Mouse (Mus musculus) forebrain, postnatal 0 days (tissue): ENCODE results near the gene Def6. TPM values are rescaled to one million over a fixed set of nuclear protein-coding genes. Genes with fewer than 3 reads are reported as not detected.
A peak's percentile ranks its signal among the peaks of the same experiment; 100 is the strongest.

Experiments
- ATAC-seq: fragments of 200-750 bp; cut with Nextera tagmentation; 2 replicates; pipeline ENCODE4 v1.8.0; 2017; ENCODE audit warnings: mild to moderate bottlenecking, moderate library complexity
- DNase-seq: peaks from one replicate; pipeline ENCODE4 v3.0.0-alpha.2; 2015
- H3K27ac ChIP-seq: fragments of 300-500 bp; sonication (generic); 2 replicates; pipeline ENCODE4 v1.5.1; 2014; ENCODE audit warnings: low read depth, mild to moderate bottlenecking, antibody characterized with exemption, low read length, moderate library complexity, mixed read lengths
- H3K27me3 ChIP-seq: fragments of 300-500 bp; sonication (generic); 2 replicates; pipeline ENCODE4 v1.6.1; 2014; ENCODE audit warnings: mild to moderate bottlenecking, low read length, mixed read lengths; ENCODE audit not compliant: insufficient read depth
- H3K36me3 ChIP-seq: fragments of 300-500 bp; sonication (generic); 2 replicates; pipeline ENCODE4 v1.6.1; 2014; ENCODE audit warnings: mild to moderate bottlenecking, moderate library complexity; ENCODE audit not compliant: insufficient read depth
- H3K4me1 ChIP-seq: fragments of 300-500 bp; sonication (generic); 2 replicates; pipeline ENCODE4 v1.6.1; 2014; ENCODE audit warnings: antibody characterized with exemption; ENCODE audit not compliant: insufficient read depth
- H3K4me2 ChIP-seq: fragments of 300-500 bp; sonication (generic); 2 replicates; pipeline ENCODE4 v1.6.1; 2014; ENCODE audit warnings: low read depth, mild to moderate bottlenecking, moderate library complexity
- H3K4me3 ChIP-seq: fragments of 300-500 bp; sonication (generic); 2 replicates; pipeline ENCODE4 v1.5.1; 2014; ENCODE audit warnings: low read depth, low read length, mixed read lengths
- H3K9ac ChIP-seq: fragments of 300-500 bp; sonication (generic); 2 replicates; pipeline ENCODE4 v1.6.1; 2014; ENCODE audit warnings: mild to moderate bottlenecking
- H3K9me3 ChIP-seq: fragments of 300-500 bp; sonication (generic); 2 replicates; pipeline ENCODE4 v1.6.1; 2016; ENCODE audit warnings: low read length
- CTCF ChIP-seq: sonication (generic); IDR thresholded peaks from 2 replicates; pipeline ENCODE4 v1.5.1; 2016; ENCODE audit warnings: antibody characterized with exemption, control low read depth, low read depth
- WGBS: fragments of 180-500 bp; shearing (Covaris S2); extraction: QIAGEN DNeasy Blood & Tissue Kit; methylation state at CpG from one replicate; pipeline ENCODE4 v1.1.7; 2014; 5-methylcytosine and 5-hydroxymethylcytosine counted together
- polyA plus RNA-seq: library from polyadenylated mRNA; unstranded; fragments of >200 nt; fragmentation: Nextera tagmentation; extraction: Ambion mirVana; gene quantifications from 2 replicates; pipeline ENCODE4 v1.2.1, GENCODE M21; 2015
- total RNA-seq: library from RNA; depleted of rRNA; stranded (reverse); fragments of >200 nt; gene quantifications from 2 replicates; pipeline ENCODE4 v1.2.3, GENCODE M21; 2014

Def6 gene
- total and polyA plus RNA-seq, 2 experiments from 2014 or later = 6.8 to 8.5 TPM

DNA sequence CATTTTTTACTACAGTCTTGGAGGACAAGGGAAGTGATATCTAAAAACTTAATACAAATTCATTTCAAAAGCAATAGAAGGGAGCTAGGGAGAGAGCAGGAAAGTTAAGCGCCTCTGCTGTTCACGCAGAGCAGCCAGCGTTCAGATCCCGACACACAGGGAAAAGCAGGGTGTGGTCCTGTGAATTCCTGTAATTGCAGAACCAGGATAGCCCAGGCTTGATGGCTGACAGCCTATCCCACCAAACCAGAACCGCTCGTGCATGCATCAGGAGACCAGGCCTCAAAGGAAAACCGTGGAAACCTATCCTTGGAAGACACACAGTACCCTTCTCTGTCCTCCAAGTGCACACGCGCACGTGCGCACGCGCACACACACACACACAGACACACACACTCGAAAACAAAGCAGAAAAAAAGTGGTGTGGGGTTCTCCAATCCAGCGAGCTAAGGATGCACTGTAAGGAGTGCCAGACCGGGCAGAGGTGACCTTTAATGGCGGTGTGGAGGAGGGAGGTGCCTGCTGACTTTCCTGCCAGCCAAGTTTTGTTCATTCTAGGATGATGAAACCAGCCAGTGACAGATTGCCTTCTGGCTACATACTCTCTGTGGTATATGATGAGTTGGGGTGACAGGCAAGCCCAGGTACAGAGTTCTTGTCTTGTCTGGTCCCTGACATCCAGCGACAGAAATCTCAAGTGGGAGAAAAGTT is 23.6 kb downstream of the Def6 start:
- Histone ChIP-seq H3K27me3 (no peaks in the 10 kb centered on the region), H3K4me1 (no peaks in the 10 kb centered on the region), H3K9ac (no peak overlapping the region), H3K4me2 (no peak overlapping the region), H3K4me3 (no peak overlapping the region), H3K27ac (no peak overlapping the region), H3K9me3 (no peaks in the 10 kb centered on the region), H3K36me3 (no peaks in the 10 kb centered on the region)
- no peak for DNase-seq
- ATAC-seq = no peak
- TF ChIP-seq CTCF = no peak
- 87% methylated on average over 18 of the region's 18 CpGs for WGBS

DNA sequence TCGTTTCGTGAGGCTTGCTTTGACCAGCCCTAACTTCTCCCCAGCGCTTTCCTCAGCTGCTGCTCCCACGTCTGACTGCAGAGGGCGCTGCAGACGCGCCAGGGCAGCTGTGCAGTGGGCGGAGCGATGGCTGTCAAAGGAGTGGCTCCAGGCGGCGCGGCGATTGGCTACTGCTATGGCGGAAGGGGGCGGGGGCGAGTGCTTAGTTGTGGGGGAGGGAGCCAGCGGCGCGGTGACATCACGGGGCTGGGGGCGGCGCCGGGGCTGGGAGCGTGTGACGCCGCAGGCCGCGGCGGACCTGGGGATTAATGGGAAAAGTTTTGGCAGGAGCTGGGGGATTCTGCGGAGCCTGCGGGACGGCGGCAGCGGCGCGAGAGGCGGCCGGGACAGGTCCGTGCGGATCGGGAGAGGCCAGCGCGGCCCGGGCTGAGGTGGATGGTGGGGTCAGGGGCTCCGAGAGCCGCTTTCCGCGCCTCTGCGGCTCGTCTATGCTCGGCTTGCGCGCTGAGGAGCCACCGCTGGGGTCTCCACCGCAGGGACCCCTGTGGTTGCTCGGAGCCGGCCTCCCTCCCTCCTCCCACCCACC is 25.0 kb downstream of the Def6 start, which contains the start of gene Ppard:
Gene Ppard, plus strand, starts transcription at position 226 of the 586 bp plus-strand sequence.
- under 1% methylated on average over 57 of the region's 57 CpGs for WGBS
- Histone ChIP-seq H3K27ac (peak within 1 kb of the TSS; percentile 64; the same call in 1 of the 2 replicates), H3K4me3 (peak within 1 kb of the TSS; percentile 73), H3K27me3 (no peaks in the 10 kb centered on the region), H3K9ac (peak within 1 kb of the TSS; percentile 71), H3K4me1 (no peaks in the 10 kb centered on the region), H3K36me3 (no peaks in the 10 kb centered on the region), H3K9me3 (no peaks in the 10 kb centered on the region), H3K4me2 (peak within 1 kb of the TSS; percentile 92)
- ATAC-seq (peak; percentile 98), DNase-seq (peak; percentile 97)
- peak; percentile 99 for TF ChIP-seq CTCF

DNA sequence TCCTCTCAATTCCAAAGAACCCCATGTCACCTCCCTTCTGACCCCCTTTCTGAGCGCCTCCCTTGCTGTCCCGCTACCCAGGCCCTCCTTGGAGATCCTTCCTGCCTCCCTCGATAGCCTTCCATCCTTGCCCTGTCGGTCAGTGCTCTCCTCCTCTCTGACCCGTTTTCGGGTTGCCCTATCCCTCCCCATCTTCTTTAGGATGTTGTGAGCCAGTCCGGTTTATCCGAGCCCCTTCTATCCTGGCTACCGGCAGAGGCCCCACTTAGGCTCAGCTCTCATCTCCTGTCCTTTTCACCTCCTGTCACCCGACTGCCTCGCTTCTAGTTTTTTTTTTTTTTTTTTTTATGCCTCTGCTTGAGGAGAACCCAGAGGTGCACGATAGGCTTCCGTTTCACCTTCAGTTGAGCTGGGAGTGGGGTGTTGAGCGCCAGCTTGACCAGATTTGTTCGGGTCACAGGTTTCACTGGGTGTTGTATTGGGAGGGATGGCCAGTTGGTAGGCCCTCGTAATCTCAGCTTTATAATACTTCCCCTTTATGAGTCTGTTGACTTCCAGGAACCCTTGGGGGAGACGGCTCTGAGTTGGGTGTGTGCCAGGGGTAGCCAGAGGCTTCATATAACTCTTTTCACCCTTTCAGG is 25.6 kb downstream of the Def6 start:
- H3K4me3 ChIP-seq = peak overlapping the region; percentile 73
- H3K36me3 ChIP-seq = no peaks in the 10 kb centered on the region
- H3K4me1 ChIP-seq = no peaks in the 10 kb centered on the region
- H3K9ac ChIP-seq = peak overlapping the region; percentile 71
- 6% methylated on average over 17 of the region's 17 CpGs for WGBS
- H3K9me3 ChIP-seq = no peaks in the 10 kb centered on the region
- TF ChIP-seq CTCF = no peak
- DNase-seq (no peak), ATAC-seq (no peak)
- H3K27ac ChIP-seq = peak overlapping the region; percentile 64; the same call in 1 of the 2 replicates
- H3K27me3 ChIP-seq = no peaks in the 10 kb centered on the region
- peak overlapping the region; percentile 92 for H3K4me2 ChIP-seq

DNA sequence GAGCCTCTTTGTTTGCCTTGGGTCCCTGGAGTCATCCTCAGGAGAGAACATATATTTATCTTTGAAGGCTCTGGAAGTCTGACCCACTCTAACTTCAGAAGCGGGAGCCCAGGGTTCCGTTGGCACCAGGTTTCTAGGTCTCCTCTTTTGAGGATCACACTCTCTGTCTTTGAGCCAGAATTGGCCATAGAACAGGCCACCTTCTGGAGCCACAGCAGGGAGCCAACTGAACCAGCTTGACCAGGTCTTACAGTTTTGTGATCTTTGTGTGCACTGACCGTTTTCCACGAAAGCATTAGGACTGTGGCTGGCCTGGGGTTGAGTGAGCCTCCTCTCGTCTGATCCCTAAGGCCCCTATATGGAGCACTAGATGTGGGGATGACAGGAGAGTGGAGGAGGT is 27.1 kb downstream of the Def6 start:
- Histone ChIP-seq H3K4me1 (no peaks in the 10 kb centered on the region), H3K4me2 (no peak overlapping the region), H3K4me3 (no peak overlapping the region), H3K27ac (no peak overlapping the region), H3K36me3 (no peaks in the 10 kb centered on the region), H3K9ac (no peak overlapping the region), H3K27me3 (no peaks in the 10 kb centered on the region), H3K9me3 (no peaks in the 10 kb centered on the region)
- no peak for ATAC-seq
- no peak for DNase-seq
- WGBS = 72% methylated on average over 5 of the region's 5 CpGs
- TF ChIP-seq CTCF = no peak

DNA sequence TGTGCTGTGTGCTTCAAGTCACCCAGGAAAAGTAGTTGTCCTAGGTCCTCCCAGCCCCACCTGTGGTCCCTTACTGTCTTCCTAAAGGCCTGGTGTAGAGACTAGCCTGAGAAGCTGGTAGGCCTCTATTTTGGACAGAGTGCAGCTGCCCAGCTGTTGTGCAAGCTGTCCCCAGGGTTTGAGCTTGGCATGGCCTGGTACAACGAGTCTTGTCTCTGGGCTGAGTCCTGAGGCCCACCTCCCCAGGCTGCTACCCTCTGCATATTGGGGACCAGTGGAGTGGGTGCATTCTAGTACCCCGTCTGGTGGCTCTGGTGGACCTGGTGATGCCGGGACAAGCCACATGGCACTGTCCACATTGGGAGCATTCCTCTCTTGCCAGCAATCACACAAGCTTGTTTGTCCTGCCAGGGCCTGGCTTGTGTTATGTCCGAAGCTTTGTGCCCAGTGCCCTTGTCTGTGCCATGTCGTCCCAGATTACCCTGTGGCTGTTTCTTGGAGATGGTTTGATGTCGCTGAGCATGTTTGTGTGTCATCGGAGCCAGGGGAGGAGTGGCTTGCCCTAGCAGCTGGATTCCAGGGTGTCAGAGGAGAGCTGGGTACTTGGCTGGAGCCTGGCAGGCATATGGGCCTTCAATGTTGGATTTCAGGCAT is 28.5 kb downstream of the Def6 start:
- H3K27ac ChIP-seq = no peak overlapping the region
- TF ChIP-seq CTCF = no peak
- H3K4me2 ChIP-seq = no peak overlapping the region
- no peak overlapping the region for H3K4me3 ChIP-seq
- no peaks in the 10 kb centered on the region for H3K27me3 ChIP-seq
- DNase-seq = no peak
- H3K9me3 ChIP-seq = no peaks in the 10 kb centered on the region
- H3K4me1 ChIP-seq = no peaks in the 10 kb centered on the region
- H3K9ac ChIP-seq = no peak overlapping the region
- WGBS = 76% methylated on average over 7 of the region's 7 CpGs
- no peaks in the 10 kb centered on the region for H3K36me3 ChIP-seq
- ATAC-seq = no peak

DNA sequence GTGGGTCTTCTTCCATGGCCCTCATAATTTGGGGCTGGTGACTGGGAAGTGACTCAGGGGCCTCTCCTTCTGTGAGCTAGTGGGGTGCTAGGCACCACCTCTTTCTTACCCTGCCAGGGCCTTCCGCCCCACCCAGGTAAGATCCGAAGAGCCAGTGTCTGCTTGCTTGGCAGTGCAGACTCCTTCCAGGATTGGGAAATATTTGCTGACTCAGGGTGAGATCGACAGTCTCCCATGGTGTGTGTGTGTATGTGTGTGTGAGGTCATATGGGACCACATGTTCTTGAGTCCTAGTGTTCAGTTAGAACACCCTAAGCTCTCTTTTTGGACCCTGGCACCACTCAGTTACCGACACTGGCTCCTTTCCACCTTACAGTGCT is 29.0 kb downstream of the Def6 start:
- DNase-seq (no peak), ATAC-seq (no peak)
- Histone ChIP-seq H3K4me3 (no peak overlapping the region), H3K36me3 (0 out of 2 replicates have a peak, but pooled peaks cover 5% of the 10 kb centered on the region), H3K27ac (no peak overlapping the region), H3K9me3 (no peaks in the 10 kb centered on the region), H3K4me2 (no peak overlapping the region), H3K9ac (no peak overlapping the region), H3K27me3 (no peaks in the 10 kb centered on the region), H3K4me1 (no peaks in the 10 kb centered on the region)
- 91% methylated on average over 4 of the region's 4 CpGs for WGBS
- no peak for TF ChIP-seq CTCF
